Mouse (Mus musculus): ENCODE results near the gene Acsbg2. TPM values are rescaled to one million over a fixed set of nuclear protein-coding genes. Genes with fewer than 3 reads are reported as not detected.

Gene Acsbg2
- polyA plus RNA-seq, 1 experiment from 2014 or later, result not detected

Other genes with a start within 250 kb of the Acsbg2 start
- gene Lonp1, start 247.6 kb downstream of the Acsbg2 start, polyA plus RNA-seq (2014; fragmentation: Nextera tagmentation; extraction: Ambion mirVana), result 44.5 and 46.1 TPM in 2 replicates
- gene Catsperd, start 246.3 kb downstream of the Acsbg2 start, polyA plus RNA-seq (2014; fragmentation: Nextera tagmentation; extraction: Ambion mirVana), result 1.6 TPM in 2 replicates
- 104 and 105 TPM in 2 replicates for gene Ranbp3, start 201.2 kb downstream of the Acsbg2 start, polyA plus RNA-seq (2014; fragmentation: Nextera tagmentation; extraction: Ambion mirVana)
- 478 and 643 TPM in 2 replicates for gene Ndufa11, start 156.7 kb downstream of the Acsbg2 start, polyA plus RNA-seq (2014; fragmentation: Nextera tagmentation; extraction: Ambion mirVana)
- 17.6 and 18.5 TPM in 2 replicates for gene Vmac, start 156.4 kb downstream of the Acsbg2 start, polyA plus RNA-seq (2014; fragmentation: Nextera tagmentation; extraction: Ambion mirVana)
- 4.4 and 7.3 TPM in 2 replicates for gene Nrtn, start 116.9 kb downstream of the Acsbg2 start, polyA plus RNA-seq (2014; fragmentation: Nextera tagmentation; extraction: Ambion mirVana)
- 72.8 and 73.7 TPM in 2 replicates for gene Dus3l, start 109.7 kb downstream of the Acsbg2 start, polyA plus RNA-seq (2014; fragmentation: Nextera tagmentation; extraction: Ambion mirVana)
- gene Prr22, start 104.2 kb downstream of the Acsbg2 start, polyA plus RNA-seq (2014; fragmentation: Nextera tagmentation; extraction: Ambion mirVana), result 0.63 and 0.78 TPM in 2 replicates
- gene Rfx2, start 43.4 kb downstream of the Acsbg2 start, polyA plus RNA-seq (2014; fragmentation: Nextera tagmentation; extraction: Ambion mirVana), result 2.2 and 4.1 TPM in 2 replicates
- gene 1700061G19Rik, start 1.0 kb upstream of the Acsbg2 start, polyA plus RNA-seq (2014; fragmentation: Nextera tagmentation; extraction: Ambion mirVana), result 0.18 and 0.36 TPM in 2 replicates
- 64.3 and 66.3 TPM in 2 replicates for gene Mllt1, start 61.0 kb upstream of the Acsbg2 start, polyA plus RNA-seq (2014; fragmentation: Nextera tagmentation; extraction: Ambion mirVana)
- gene Acer1, start 107.7 kb upstream of the Acsbg2 start, polyA plus RNA-seq (2014; fragmentation: Nextera tagmentation; extraction: Ambion mirVana), result not detected in 2 replicates
- 172 and 201 TPM in 2 replicates for gene Clpp, start 115.9 kb upstream of the Acsbg2 start, polyA plus RNA-seq (2014; fragmentation: Nextera tagmentation; extraction: Ambion mirVana)
- 45.7 and 55.8 TPM in 2 replicates for gene Alkbh7, start 122.9 kb upstream of the Acsbg2 start, polyA plus RNA-seq (2014; fragmentation: Nextera tagmentation; extraction: Ambion mirVana)
- not detected in 2 replicates for gene Pspn, start 125.6 kb upstream of the Acsbg2 start, polyA plus RNA-seq (2014; fragmentation: Nextera tagmentation; extraction: Ambion mirVana)
- gene Gtf2f1, start 136.8 kb upstream of the Acsbg2 start, polyA plus RNA-seq (2014; fragmentation: Nextera tagmentation; extraction: Ambion mirVana), result 61.3 and 63.7 TPM in 2 replicates
- 0.24 and 0.42 TPM in 2 replicates for gene Gm17949, start 137.0 kb upstream of the Acsbg2 start, polyA plus RNA-seq (2014; fragmentation: Nextera tagmentation; extraction: Ambion mirVana)
- gene Khsrp, start 157.1 kb upstream of the Acsbg2 start, polyA plus RNA-seq (2014; fragmentation: Nextera tagmentation; extraction: Ambion mirVana), result 37.5 and 41.7 TPM in 2 replicates
- not detected in 2 replicates for gene Slc25a41, start 167.2 kb upstream of the Acsbg2 start, polyA plus RNA-seq (2014; fragmentation: Nextera tagmentation; extraction: Ambion mirVana)
- gene Crb3, start 184.7 kb upstream of the Acsbg2 start, polyA plus RNA-seq (2014; fragmentation: Nextera tagmentation; extraction: Ambion mirVana), result 1.2 and 1.7 TPM in 2 replicates
- 31.6 and 32.9 TPM in 2 replicates for gene Slc25a23, start 185.4 kb upstream of the Acsbg2 start, polyA plus RNA-seq (2014; fragmentation: Nextera tagmentation; extraction: Ambion mirVana)
- 3.3 and 3.4 TPM in 2 replicates for gene Dennd1c, start 204.1 kb upstream of the Acsbg2 start, polyA plus RNA-seq (2014; fragmentation: Nextera tagmentation; extraction: Ambion mirVana)
- gene Tubb4a, start 213.3 kb upstream of the Acsbg2 start, polyA plus RNA-seq (2014; fragmentation: Nextera tagmentation; extraction: Ambion mirVana), result 324 and 344 TPM in 2 replicates
- 5.2 and 6.7 TPM in 2 replicates for gene Tnfsf9, start 230.9 kb upstream of the Acsbg2 start, polyA plus RNA-seq (2014; fragmentation: Nextera tagmentation; extraction: Ambion mirVana)

Measured in midbrain, embryonic 14.5 days (tissue).